Mouse (Mus musculus) lung, adult 2 months (tissue): ENCODE measurements at regions not wholly inside any gene's neighbourhood (a gene's known extent, or its start where the extent isn't known, plus 50 kb on each side); places are given as distances from the start of the nearest gene placed in this dataset.

ENCODE experiments used
- DNase-seq: peaks from one replicate; pipeline ENCODE4 v3.0.0; 2022
- H3K4me1 ChIP-seq: fragments of 200-500 bp; 2 replicates; pipeline ENCODE4 v1.6.1; 2011; ENCODE audit warnings: low read length; ENCODE audit not compliant: control insufficient read depth, insufficient read depth
- H3K4me3 ChIP-seq: fragments of 200-500 bp; replicated peaks from 2 replicates; pipeline ENCODE3; 2011; ENCODE audit warnings: low read depth, mild to moderate bottlenecking, control low read depth, low read length; ENCODE audit errors: extremely low read depth
- CTCF ChIP-seq: fragments of 200-500 bp; IDR thresholded peaks from 2 replicates; pipeline ENCODE4 v1.5.1; 2011; ENCODE audit warnings: mild to moderate bottlenecking, low read length, control low read depth; ENCODE audit not compliant: insufficient read depth
- POLR2A ChIP-seq: fragments of 200-500 bp; IDR thresholded peaks from 2 replicates; pipeline ENCODE4 v1.6.1; 2011; ENCODE audit warnings: low read depth, mild to moderate bottlenecking, control low read depth, low read length, borderline replicate concordance; ENCODE audit errors: extremely low read depth
- WGBS: fragments of 180-500 bp; shearing (Covaris S2); methylation state at CpG from one replicate; pipeline ENCODE4 v1.1.7; 2018; 5-methylcytosine and 5-hydroxymethylcytosine counted together

DNA sequence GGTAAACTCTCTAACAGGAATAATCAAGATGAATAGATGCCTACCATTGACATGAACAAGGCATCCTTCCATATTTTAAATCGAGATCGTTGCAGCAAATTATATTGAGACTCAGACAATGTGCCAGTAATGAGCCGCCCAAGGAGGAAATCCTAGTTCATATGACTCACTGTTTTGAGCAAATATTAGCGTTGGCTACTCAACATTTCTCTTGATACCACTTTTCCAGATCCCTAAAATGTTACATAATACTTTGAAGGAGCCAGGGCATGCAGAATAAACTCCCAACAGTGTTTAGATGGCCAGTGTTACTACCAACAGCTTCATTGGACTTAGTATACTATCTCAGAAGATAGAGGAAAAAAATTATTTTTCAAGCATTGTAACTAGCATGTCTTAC lies 700.6 kb upstream of the Sox9 start:
- TF ChIP-seq POLR2A (no peak), CTCF (no peak)
- DNase-seq: no peak
- H3K4me1 ChIP-seq: no peaks in the 10 kb centered on the region
- 58% methylated on average over 4 of the region's 4 CpGs for WGBS
- no peak overlapping the region for H3K4me3 ChIP-seq

DNA sequence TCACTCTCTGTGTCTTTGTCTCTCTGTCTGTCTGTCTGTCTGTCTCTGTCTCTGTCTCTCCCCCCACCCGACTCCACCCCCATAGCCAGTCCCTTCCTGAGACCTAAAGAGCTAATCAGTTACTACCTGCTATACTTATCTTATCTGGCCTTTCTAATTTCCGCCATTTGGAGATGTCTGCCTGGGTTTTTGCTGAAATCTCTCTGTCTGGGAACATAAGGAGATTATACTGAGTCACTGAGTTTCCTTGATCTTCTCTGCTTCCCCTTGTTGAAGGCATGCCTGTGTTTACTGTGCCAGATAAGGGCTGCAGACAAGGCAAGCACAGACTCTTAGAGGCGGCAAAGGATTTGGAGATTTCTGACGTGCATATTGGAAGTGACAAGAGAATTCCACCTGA lies 699.0 kb upstream of the Sox9 start:
- no peak for TF ChIP-seq POLR2A
- no peak for TF ChIP-seq CTCF
- 18% methylated on average over 4 of the region's 4 CpGs for WGBS
- Histone ChIP-seq H3K4me3 (no peak overlapping the region), H3K4me1 (no peaks in the 10 kb centered on the region)
- DNase-seq: no peak

DNA sequence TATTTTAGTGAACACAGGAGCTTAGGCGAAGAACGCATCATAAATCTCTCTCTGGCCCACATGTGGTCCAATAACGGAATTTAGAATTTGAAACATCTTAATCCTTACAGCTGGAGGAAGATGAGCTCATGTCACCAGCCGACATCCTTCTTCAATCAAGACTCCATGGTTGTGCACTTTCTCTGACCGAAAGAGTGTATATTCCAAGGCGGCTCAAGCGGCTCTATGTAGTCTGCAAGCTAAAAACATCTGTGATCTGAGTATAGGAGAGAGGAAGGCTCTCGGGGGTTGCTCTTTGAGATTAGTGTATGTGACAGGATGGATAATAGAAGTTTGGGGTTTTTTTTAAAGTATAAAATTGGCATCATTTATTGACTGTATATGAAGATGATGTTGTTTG lies 689.9 kb upstream of the Sox9 start:
- H3K4me3 ChIP-seq: no peak overlapping the region
- no peak for DNase-seq
- WGBS: 83% methylated on average over 8 of the region's 8 CpGs
- no peaks in the 10 kb centered on the region for H3K4me1 ChIP-seq
- TF ChIP-seq POLR2A (no peak), CTCF (no peak)

DNA sequence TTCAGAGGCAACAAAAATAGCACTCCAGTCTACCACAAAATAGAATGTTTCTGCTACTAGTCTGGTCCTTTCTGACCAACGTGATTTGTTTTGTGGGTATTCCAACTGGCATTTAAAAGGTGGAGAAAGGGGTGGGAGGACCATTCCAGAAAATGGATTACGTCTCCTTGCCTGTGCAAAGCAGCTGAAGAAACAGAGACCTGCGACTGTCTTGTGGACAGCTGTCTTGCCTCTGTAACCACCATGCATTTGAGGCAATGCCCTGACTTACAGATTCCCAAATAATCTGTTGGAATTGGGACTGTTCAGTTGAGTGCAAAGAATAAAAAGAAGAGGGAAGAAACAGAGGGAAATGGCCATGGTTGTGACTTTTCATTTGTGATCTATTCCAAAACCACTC lies 687.0 kb upstream of the Sox9 start:
- 62% methylated on average over 3 of the region's 3 CpGs for WGBS
- no peak for DNase-seq
- TF ChIP-seq CTCF: no peak
- TF ChIP-seq POLR2A: no peak
- Histone ChIP-seq H3K4me3 (no peak overlapping the region), H3K4me1 (no peaks in the 10 kb centered on the region)

DNA sequence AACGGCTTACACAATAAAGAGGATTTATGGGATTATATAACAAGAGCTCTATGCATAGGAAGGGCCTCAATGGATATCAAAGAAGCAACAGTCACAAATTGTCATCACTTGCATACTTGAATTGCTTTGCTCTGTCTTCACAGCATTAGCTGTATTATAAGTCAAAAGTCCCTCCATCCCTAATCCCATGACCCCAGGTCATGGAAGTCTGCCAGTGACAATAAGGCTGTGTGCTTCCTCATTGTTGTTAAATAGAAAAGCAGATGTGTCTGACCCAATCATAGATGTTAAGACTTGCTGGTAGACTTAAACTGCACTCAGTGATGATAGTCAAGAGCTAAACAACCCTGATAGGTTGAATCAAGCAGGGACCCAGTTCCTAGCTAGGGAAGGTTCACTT lies 683.9 kb upstream of the Sox9 start:
- Histone ChIP-seq H3K4me3 (no peak overlapping the region), H3K4me1 (no peaks in the 10 kb centered on the region)
- DNase-seq: no peak
- WGBS: 73% methylated on average over 1 of the region's 1 CpGs
- no peak for TF ChIP-seq POLR2A
- TF ChIP-seq CTCF: no peak

DNA sequence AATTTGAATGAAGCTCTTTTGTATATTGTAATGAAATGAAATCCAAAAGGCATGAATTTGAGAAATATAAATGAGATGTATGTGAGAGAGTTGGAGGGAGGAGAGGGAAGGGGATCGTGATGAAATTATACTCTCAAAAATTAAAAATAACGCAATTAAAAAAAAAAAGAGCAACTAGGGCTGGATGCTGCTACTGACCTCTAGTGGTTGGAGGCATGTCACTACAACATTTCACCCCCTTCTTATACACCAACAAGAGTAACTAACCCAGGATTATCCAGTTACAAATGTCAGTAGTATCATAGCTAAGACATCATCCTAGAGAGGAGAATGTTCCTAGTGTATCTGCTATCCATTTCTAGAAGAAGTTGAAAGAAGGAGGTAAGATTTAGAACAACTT lies 678.8 kb upstream of the Sox9 start:
- no peak overlapping the region for H3K4me3 ChIP-seq
- TF ChIP-seq CTCF (no peak), POLR2A (no peak)
- no peaks in the 10 kb centered on the region for H3K4me1 ChIP-seq
- no peak for DNase-seq
- 34% methylated on average over 2 of the region's 2 CpGs for WGBS

DNA sequence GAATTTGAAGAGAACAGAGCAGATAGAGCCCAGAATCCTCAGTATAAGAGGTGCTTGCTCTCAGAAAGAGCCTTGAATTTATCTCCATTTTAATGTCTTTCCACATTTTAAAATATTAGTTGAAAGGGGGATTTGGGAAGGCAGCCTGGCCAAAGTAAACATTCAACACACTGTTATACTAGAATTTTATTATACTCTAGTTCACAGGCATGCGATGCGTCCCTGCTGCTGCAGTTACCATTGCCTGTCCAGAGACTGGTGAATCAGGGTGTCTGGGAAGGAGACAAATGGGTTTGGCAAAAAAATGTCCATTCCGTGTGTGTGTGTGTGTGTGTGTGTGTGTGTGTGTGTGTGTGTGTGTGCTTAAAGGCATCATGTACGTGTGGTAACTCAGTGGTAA lies 675.1 kb upstream of the Sox9 start:
- TF ChIP-seq CTCF (no peak), POLR2A (no peak)
- Histone ChIP-seq H3K4me1 (no peaks in the 10 kb centered on the region), H3K4me3 (no peak overlapping the region)
- 46% methylated on average over 4 of the region's 4 CpGs for WGBS
- DNase-seq: no peak

DNA sequence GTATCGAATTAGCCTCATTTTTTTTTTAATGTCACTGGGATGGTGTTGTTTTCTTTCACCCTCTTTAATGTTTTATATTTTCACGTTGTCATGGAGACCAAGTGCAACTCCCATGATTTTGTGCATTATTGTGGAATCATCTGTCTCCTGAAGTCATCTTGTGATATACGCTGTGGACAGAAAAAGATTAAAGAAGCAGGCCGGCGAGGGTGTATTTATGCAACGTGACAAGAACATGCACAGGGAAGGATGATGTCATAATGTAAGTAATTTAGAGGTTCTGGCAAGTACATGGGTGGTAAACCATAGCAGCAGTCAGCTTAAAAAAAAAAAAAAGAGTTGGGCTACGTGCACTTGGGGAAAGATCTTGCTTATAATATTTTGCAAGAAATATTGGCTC lies 674.7 kb upstream of the Sox9 start:
- no peak for TF ChIP-seq POLR2A
- no peak for TF ChIP-seq CTCF
- WGBS: 44% methylated on average over 7 of the region's 7 CpGs
- DNase-seq: no peak
- Histone ChIP-seq H3K4me3 (no peak overlapping the region), H3K4me1 (no peaks in the 10 kb centered on the region)

DNA sequence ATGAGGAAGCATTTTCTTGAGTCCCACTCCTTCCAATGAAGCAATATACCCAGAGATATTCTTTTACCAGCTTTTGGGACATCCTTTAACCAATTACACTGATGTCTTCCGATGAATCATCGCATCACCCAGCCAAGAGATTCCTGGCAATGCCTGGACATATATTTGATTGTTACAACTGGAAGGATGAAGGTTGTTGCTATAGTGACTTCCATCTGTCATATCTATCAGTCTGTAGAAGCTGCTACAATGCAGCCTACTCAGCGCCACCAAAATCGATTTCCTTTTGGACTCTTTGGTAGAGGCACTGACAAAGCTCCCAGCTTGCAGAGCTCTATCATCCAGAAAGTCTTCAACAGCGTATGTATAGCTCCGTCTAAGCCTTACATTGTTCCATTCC lies 661.0 kb upstream of the Sox9 start:
- no peaks in the 10 kb centered on the region for H3K4me1 ChIP-seq
- WGBS: 93% methylated on average over 6 of the region's 6 CpGs
- no peak overlapping the region for H3K4me3 ChIP-seq
- DNase-seq: no peak
- no peak for TF ChIP-seq CTCF
- no peak for TF ChIP-seq POLR2A

DNA sequence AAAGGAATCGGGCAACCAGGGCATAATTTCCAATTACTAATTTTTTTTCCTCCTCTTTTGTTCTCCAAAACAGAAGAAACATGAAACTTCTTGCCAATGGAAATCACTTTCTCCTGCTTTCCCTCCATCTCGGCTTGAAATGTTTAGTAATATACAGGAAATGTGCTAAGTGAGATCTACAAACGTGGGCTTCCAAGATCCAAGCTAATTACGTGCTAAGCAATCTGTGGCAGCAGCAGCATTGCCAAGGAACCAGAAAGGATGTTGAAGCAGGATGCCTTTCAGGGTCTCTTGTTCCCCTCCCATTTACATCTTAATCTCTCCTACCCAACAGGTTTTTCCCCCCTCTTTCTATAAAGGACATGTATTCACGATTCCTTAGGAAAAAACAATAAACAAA lies 660.2 kb upstream of the Sox9 start:
- TF ChIP-seq CTCF (no peak), POLR2A (no peak)
- Histone ChIP-seq H3K4me1 (no peaks in the 10 kb centered on the region), H3K4me3 (no peak overlapping the region)
- no peak for DNase-seq
- WGBS: 41% methylated on average over 5 of the region's 5 CpGs

DNA sequence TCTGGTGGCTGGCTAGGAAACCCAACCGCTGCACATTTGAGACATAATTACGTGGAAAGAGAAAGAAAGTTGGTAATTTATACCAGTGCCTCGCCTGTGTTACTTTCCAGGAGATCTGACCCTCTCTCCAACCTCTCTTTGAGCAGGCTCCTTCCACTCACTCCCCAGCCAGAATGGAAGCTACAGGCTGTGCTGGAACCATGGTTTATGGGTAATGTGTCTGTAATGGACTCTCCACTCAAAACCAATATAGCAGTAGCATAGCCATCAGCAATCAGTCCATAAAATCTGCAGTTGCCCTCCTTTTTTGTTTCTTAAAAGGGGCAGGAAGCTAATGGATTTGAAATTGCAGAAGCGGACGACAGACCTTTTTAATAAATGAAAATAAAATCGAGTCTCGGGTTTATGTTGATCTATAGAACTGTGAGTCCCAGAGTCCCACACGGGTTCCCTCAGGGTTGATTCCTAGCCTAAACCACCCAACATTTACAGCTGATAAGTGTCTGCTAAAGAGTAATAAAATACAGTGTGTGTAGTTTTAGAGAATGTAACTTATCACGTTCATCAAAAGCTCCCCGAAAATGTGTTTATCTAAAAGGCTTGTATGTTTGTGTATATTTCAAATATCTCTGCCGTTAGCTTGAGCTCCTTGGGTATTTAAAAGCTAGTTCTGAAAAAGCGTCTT lies 656.6 kb upstream of the Sox9 start:
- no peak overlapping the region for H3K4me3 ChIP-seq
- H3K4me1 ChIP-seq: no peaks in the 10 kb centered on the region
- WGBS: 55% methylated on average over 12 of the region's 12 CpGs
- no peak for DNase-seq
- TF ChIP-seq POLR2A (no peak), CTCF (no peak)
